Mouse (Mus musculus): ENCODE measurements around the gene Hnrnpf.

The Hnrnpf gene

DNA sequence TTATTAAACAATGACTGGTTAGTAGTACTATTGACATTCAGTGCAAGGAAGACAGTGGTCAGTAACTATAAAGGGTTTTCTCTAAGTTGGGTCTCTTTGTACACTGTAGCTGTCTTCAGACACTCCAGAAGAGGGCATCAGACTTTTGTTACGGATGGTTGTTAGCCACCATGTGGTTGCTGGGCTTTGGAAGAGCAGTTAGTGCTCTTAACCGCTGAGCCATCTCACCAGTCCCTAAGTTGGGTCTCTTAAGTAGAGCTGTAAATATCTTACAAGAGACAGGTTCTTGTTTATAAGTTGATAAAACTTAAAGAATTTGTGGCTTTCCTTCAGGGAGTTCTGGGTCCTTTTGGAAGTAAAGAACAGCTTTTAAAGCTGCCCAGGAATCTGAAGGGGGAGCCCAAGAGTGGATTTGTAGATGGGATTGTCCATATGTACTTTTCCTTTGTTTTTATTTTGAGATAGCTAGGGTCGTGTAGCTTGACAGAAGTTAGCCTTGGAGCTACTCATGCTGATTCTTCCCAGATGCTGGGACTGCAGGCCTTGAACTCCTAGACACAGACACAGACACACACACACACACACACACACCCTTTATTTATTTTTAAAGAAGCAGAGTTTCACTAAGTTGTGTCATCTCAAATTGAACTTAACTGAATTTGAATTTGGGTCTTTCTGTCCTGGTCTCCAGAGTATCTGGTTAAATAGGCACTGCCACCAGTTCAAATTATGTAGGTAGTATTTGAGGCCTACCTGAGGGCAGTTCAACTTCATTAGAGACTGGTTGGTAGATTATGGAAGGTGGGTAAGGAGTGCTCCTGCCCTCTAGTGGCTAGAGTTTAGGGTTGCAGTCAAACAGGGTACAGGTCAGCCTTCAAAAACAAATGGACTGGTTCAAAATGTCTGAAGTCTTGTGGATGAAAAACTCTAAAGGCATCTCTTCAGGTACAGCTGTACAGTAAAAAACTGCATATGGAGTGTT is 20.8 kb downstream of the Hnrnpf start:
- peak in 1 of 2 experiments; percentile 47 for DNase-seq (ENCODE audit: low spot score in 2 of 2)

DNA sequence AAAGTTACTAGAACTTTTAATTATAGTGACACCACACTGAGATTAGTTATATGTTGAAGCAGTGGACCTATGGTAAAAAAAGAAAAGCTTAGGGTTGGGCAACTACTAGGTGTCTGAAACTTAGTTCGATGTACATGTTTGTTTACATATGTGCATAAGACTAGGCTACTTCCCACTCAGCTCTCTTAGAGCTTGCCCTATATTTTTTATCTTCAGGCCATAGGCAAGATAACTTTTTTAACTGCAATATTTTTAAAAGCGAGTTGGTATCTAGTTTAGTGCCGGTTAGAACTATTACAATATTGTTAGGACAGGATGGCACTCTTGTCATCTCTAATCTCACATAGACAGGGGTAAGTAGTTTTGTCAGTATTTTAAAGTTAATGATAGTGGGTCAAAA is 21.9 kb downstream of the Hnrnpf start:
- no peak for DNase-seq (ENCODE audit: low spot score in 2 of 2)

DNA sequence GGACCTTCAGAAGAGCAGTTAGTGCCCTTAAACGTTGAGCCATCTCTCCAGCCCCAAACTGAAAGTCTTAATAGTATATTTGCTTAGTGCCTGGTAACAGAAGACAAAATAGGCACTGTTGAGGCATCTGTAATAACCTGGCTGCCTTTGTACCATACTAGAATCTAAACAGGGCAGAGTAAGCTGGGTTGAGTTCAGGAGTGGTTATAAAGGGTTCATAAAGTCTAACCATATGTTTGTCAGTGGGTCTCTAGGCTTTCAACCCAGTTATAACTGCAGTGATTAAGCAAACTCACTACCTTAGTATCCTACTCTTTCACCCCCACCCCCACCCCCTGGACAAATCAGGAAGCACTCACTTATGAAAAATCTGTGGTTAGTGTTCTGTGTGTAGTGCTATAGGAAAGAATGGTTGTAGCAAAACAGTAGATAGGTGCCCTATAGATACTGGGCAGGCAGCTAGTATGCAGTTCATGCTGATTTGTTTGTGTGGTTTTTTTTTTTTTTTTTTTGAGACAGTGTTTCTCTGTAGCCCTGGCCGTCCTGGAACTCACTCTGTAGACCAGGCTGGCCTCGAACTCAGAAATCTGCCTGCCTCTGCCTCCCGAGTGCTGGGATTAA is 26.9 kb downstream of the Hnrnpf start:
- no peak for DNase-seq (ENCODE audit: low spot score in 2 of 2)

DNA sequence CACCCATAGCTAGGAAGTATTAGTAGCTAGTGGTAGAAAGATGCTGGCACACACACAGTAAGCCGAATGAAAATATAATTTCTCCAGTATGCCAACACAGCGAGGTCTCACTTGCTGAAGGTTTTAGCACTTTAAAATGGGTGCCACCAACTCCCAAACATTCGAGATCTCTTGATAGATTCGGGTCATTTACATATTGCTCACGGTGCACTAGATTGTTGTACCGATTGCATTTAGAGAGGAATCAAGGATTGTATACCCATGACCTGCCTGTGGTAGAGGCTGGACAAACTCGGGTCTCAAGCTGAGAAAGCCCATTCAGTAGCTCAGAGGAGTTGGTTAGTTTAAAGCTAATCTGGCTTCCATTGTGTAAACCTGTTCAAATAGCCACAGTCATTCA is 27.8 kb downstream of the Hnrnpf start:
- no peak for DNase-seq (ENCODE audit: low spot score in 2 of 2)

DNA sequence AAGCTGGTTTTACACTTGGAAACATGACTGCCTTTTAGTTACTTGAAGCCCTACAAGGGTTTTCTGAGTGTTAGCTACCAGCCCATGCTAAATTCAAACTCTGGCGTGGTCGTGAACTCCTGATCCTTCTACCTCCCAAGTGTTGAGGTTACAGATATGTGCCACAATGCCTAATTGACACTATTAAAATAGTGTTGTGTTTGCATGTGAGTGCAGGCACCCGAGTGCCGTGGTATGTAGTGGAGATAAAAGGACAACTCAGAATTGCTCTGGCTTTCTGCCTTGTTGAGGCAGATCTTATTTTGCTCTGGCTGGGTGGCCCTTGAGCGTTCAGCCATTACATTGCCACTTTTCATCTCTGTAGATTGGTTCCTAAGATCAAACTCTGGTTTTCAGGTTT is 28.6 kb downstream of the Hnrnpf start:
- DNase-seq (ENCODE audit: low spot score in 2 of 2) = no peak

DNA sequence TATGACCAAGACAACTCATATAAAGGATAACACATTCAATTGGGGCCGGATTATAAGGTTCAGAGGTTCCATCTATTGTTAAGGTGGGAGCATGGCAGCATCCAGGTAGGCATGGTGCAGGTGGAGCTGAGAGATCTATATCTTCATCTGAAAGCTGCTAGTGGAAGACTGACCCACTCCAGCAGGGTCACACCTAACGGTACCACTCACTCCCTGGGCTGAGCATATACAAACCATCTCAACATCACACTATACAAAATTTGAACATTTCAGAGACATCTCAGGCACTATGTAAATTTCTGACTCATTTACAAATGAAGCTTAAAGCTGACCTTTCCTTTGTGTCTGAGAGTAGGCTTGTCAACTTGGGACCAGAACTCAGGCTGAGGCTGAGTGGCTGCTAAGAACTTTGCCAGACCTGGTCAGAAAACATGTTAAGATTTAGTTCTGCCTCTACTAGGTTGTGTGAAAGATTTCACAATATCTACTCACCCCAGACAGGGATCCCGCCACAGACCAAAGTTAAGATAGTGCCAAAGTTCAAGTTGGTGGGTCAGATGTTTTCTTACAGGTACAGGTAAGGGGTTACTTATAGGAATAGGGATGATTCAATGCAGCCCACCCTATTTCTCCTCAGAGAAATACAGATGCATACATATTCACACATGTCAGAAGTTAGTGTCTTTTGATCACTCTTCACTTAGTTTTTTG is 30.0 kb downstream of the Hnrnpf start:
- no peak for DNase-seq (ENCODE audit: low spot score in 2 of 2)

DNA sequence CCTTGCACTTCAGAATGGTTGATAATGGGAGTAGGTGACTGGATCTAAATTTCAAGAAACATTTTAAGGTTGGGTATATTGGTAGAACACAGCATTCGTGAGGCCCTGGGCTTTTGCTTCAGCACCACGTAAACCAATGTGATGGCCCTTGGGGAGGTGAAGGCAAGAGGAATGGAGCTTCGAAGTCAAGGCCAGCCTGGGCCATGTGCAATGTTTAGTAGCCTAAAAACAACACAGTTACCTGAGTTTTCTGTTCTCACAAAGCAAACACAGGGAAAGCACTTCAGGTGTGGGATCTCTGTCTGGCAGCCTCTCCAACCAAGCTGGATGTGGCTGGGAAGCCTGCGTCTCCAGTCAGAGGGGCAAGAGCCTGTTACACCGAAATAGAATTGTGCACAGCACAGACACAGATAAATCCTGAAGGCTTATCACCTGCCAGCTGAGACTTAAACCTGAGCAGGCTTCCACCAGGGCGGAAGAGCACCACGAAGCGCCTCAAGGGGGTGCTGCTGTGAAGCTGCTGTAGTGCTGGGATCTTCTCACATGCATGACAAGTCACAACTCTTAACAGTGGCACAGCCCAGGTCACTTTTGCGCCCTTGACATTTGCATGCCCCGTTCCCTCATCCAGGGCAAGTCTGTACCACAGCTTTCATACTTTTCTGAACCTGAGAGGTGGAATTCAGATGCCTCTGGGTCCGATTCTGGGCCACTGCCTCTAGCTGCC is 32.4 kb downstream of the Hnrnpf start:
- no peak for DNase-seq (ENCODE audit: low spot score in 2 of 2)

DNA sequence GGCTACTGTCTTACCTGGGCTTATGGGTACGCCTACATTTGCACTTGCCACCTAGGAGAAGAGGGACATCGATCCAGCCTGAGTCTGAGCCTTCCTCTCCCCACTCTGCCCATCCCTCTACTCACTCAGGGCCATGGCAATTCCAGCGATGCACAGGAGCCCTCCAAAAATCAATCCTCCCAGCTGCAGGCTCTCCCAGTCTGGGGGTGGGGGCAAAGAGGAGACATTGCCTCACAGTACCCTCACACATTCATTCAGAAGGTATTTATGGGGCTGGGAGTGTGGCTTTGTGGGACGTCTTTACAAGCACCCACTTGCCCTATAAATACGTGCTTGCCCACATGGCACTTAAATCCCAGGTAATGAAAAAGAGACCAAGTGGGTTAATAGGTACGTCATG is 34.2 kb downstream of the Hnrnpf start:
- DNase-seq (ENCODE audit: low spot score in 2 of 2) = no peak

DNA sequence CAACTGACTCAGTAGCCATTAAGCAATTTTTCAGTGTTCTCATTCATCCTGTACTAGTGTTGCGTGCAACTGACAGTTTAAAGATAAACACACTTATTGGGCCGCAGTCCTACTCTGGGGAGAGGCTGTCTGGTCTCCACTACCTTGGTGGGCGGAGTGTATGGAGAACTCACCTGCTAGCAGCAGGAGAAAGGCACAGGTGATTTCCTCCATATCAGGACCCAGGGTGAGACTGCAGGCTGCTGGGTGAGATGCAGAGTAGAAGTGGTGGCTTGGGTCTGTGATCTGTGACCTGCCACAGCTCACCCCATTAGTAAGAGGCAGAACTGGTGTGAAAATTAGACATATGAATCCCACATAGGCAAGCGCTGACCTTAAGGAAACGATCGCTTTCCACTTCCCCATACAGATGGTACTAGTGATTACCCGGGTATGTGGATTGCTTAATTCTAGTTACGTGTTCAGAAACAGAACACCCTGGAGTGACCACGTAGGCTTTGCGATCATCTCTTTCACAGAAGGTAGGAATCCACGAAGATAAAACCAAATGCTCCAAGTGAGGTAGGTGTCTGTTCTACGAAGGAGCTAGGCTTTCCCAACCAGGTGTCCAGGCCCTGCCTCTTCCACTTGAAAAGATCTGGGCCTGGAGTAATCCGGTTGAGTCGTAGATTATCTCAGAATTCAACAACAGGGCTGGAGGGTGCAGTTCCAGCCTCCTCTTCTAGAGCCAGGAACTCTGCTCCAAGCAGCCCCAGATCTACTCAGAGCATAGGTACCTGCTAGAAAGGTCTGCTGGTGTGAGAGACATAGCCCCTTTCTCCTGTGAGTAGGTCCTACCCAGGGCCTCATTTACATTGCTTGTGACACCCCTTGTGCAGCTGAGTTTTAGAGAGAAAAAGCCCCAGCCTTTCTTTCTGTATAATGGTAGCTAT is 35.8 kb downstream of the Hnrnpf start:
- DNase-seq (ENCODE audit: low spot score in 2 of 2) = no peak

DNA sequence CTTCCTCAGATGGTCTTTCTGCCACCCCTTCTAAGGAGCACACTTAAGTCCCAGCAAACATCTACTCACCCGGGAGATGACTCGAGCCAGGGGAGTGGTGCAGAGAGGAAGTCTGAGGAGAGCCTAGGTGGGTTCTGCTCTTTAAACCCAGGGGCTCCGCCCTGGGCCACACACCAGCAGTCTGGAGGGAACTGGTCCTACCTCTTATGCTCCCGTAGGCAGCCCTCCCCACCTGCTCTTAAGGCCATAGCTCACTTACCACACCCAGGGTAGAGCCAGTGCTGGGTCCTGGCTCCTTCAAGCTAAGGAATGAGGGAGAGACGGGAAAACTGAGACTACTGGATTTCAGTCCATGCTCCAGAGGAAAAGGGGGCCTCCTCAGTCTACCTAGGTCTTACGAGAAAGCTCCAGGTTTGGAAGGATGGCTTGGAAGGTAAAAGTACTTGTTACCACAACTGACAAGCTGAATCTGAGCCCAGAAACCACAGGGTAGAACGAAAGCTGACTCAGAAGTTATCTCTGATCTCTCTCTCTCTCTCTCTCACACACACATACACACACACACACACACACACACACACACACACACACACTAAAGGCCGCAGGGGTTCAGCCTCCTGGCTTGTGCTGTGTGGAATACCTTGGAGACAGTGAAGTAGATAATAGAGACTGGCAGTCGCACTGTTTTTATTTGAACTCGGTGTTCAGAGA is 37.3 kb downstream of the Hnrnpf start, which contains the start of gene Fxyd4:
Fxyd4 (minus strand) TSS at position 471 of the 711 bp plus-strand sequence.
- DNase-seq (ENCODE audit: low spot score in 2 of 2) = no peak

DNA sequence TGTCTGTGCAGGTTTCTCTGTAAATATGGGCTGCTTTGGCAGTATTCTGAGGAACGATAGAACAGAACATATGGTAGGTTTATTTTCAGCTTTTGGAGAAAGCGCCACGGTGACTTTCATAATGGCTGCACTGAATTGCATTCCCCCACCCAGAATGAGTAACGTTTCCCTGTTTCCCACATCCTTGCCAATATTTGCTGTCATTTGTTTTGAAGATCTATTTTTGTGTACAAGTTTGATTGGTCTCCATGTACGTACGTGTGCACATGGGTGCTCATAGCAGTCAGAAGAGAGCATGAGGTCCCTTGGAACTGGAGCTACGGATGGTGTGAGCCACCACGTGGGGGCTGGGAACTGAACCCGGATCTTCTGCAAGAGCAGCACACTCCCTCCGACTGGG is 38.8 kb downstream of the Hnrnpf start:
- DNase-seq (ENCODE audit: low spot score in 2 of 2) = no peak

DNA sequence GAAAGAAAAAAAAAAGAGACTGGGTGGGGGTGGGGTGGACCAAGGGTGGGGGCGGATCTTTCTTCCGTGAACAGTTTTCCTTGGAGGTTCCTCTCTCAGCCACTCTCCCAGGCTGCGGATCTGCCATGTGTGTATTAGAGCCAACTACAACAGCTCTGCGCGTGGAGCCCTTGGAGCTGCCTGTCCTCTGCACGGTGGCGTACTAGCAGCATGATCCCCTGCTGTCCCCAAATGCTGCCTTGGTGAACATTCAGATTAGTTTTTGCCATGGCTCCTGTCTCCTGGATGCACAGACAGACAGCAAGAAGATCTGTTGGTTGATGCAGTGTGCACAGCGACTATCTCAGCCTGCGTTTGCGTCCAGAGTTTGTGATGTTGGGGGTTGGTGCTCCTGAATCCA is 42.6 kb downstream of the Hnrnpf start:
- no peak for DNase-seq (ENCODE audit: low spot score in 2 of 2)

DNA sequence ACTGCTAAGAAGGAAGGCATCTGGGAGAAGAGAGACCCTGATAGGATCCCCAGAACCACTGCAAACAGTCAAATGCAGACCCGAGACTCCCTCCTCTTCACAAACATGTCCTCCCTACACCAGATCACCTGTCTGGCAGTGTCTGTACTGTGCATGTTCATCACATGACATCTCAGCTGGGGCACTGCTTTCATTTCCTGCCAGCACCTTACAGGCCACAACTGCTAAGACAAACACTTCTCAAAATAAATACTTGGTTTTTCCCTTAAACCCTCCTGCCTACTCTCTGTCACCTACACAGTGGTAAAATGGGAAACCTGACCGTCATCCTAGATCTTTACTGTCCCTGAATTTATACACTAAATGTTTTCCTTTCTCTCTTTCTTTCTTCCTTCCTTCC is 43.8 kb downstream of the Hnrnpf start:
- no peak for DNase-seq (ENCODE audit: low spot score in 2 of 2)

DNA sequence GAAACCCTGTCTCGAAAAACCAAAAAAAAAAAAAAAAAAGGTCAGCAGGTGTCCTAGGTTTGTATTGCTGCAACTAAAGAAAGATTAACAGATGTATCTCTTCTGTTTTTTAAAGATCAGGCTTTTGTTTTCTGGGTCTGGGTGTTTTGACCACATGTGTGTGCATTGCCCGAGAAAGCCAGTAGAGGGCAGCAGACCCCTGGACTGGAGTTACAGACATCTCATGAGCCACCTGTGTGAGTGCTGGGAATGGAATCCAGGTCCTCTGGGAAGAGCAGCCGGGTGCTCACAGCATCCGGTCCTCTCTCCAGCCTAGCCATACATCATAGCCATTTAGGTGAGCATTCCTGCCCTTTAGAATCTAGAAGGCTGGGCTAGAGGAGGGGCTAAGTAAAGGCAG is 52.2 kb downstream of the Hnrnpf start:
- DNase-seq (ENCODE audit: low spot score in 2 of 2) = no peak

DNA sequence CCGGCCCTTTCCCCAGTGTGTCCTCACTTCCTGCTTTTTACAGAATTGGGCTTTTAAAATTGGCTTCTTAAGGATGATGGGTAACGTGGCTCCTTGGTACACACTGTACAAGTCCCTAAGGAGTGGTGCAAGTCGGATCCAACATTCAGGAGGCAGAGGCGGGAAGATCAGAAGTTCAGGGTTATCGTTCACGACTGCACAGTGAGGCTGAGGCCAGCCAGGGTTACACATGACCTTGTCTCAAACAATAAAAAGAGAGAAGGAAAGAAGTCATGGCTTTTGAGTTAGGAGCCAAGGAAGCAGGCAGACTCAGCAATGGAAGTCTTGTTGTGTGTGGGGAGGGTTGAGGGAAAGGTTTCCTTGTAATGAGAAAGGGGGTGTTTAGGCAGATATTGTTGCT is 56.0 kb downstream of the Hnrnpf start:
- no peak for DNase-seq (ENCODE audit: low spot score in 2 of 2)

DNA sequence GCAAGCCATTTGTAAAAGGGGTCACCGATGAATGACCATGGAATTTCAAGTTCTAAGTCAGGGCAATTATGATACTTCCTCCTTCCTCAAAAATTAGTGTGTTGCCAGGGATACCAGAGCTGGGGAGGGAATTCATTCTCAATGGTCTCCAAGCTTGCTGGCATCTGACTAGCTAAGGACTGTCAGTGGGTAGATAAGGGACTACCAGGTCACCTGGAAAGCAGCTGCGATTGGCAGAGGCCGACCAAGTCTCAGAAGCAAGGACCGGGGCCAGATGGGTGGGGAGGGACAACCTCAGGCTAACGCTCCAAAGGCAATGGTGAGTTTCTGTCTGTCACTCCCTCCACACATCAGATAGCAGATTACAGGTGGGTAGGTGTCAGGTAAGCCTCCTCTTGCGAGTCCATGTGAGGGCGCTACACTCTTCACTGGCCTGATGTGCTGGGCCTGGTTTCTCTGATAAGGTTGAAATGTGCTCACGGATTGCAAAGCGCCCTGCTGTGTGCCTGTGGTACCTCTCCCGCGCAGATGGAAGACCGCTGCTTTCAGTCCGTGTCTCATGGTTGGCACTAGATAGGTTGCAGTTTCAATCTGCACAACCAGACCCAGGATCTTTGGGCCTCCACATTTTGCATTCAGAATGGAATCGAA is 56.9 kb downstream of the Hnrnpf start:
- DNase-seq (ENCODE audit: low spot score in 2 of 2) = no peak

DNA sequence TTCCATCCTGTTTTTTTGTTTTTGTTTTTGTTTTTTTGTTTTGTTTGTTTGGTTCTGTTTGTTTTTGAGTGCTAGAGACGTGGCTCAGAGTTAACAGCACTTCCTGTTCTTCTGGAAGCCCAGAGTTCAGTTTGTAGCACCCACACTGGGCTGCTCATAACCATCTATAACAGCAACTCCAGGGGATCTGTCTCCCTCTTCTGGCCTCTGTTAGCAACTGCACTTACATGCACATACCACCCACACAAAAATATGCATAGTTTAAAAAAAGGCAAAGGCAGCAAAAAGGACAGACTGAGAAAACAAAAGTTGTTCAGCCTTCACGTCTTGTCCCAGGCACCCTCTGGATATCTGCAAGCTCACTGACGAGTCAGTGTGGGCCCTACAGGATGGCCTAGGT is 63.1 kb downstream of the Hnrnpf start:
- no peak for DNase-seq (ENCODE audit: low spot score in 2 of 2)

DNA sequence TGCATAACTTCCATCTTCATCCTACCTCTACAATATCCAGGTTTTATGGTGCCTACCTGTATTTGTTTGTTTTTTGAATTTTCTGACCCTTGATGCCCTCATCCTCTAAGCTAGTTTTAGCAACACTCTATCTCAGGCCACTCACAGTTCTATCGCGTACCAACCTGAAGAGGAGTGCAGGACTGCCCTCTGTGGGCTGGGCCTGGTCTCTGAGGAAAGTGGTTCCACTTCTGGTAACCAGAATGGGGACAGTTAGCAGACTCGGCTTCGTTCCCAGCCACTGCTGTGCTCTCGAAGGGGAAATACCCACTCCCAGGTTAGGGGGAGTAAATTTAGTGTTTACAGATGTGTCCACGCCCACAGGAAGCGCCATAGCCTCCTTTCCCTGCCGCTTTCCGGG is 66.6 kb downstream of the Hnrnpf start:
- DNase-seq (ENCODE audit: low spot score in 2 of 2) = no peak
